Mouse (Mus musculus) lung, embryonic 14.5 days (tissue): ENCODE measurements around the gene Gabbr2. TPM values are rescaled to one million over a fixed set of nuclear protein-coding genes. Genes with fewer than 3 reads are reported as not detected.

Source experiments
- ATAC-seq: fragments of 200-750 bp; cut with Nextera tagmentation; 2 replicates; pipeline ENCODE4 v1.8.0; 2017; ENCODE audit warnings: mild to moderate bottlenecking, moderate TSS enrichment, moderate library complexity; ENCODE audit not compliant: insufficient read depth
- DNase-seq: peaks from one replicate; pipeline ENCODE4 v3.0.0-alpha.2; 2015
- H3K27ac ChIP-seq: fragments of 300-500 bp; sonication (generic); 2 replicates; pipeline ENCODE4 v1.5.1; 2014; ENCODE audit warnings: low read depth, mild to moderate bottlenecking, moderate library complexity
- H3K27me3 ChIP-seq: fragments of 300-500 bp; sonication (generic); 2 replicates; pipeline ENCODE4 v1.6.1; 2014; ENCODE audit warnings: low read length, control low read depth; ENCODE audit not compliant: insufficient read depth
- H3K36me3 ChIP-seq: fragments of 300-500 bp; sonication (generic); 2 replicates; pipeline ENCODE4 v1.6.1; 2014; ENCODE audit warnings: control low read depth; ENCODE audit not compliant: insufficient read depth
- H3K4me1 ChIP-seq: fragments of 300-500 bp; sonication (generic); 2 replicates; pipeline ENCODE4 v1.6.1; 2014; ENCODE audit warnings: antibody characterized with exemption, control low read depth; ENCODE audit not compliant: insufficient read depth
- H3K4me2 ChIP-seq: fragments of 300-500 bp; sonication (generic); 2 replicates; pipeline ENCODE4 v1.6.1; 2014; ENCODE audit warnings: mild to moderate bottlenecking
- H3K4me3 ChIP-seq: fragments of 300-500 bp; sonication (generic); 2 replicates; pipeline ENCODE4 v1.5.1; 2014; ENCODE audit warnings: low read depth, low read length
- H3K9ac ChIP-seq: fragments of 300-500 bp; sonication (generic); 2 replicates; pipeline ENCODE4 v1.6.1; 2014
- H3K9me3 ChIP-seq: fragments of 300-500 bp; sonication (generic); 2 replicates; pipeline ENCODE4 v1.6.1; 2016; ENCODE audit warnings: low read depth, low read length, control low read depth
- CTCF ChIP-seq: IDR thresholded peaks from 2 replicates; pipeline ENCODE4 v1.5.1; 2016; ENCODE audit warnings: antibody characterized with exemption, low read depth
- WGBS: fragments of 180-500 bp; shearing (Covaris S2); extraction: QIAGEN DNeasy Blood & Tissue Kit; methylation state at CpG from one replicate; pipeline ENCODE4 v1.1.7; 2014; 5-methylcytosine and 5-hydroxymethylcytosine counted together
- polyA plus RNA-seq: library from polyadenylated mRNA; unstranded; fragments of >200 nt; fragmentation: Nextera tagmentation; extraction: Ambion mirVana; gene quantifications from 2 replicates; pipeline ENCODE4 v1.2.1, GENCODE M21; 2014

The Gabbr2 gene
- polyA plus RNA-seq, 1 experiment from 2014 or later, result not detected

- Histone ChIP-seq H3K36me3 (no peaks in the 10 kb centered on the region), H3K27me3 (no peaks in the 10 kb centered on the region), H3K9me3 (no peaks in the 10 kb centered on the region), H3K9ac (no peak overlapping the region), H3K4me3 (no peak overlapping the region), H3K27ac (no peak overlapping the region), H3K4me2 (no peak overlapping the region), H3K4me1 (no peaks in the 10 kb centered on the region)
- ATAC-seq (no peak), DNase-seq (no peak)
- TF ChIP-seq CTCF, result no peak
- WGBS, result 40% methylated on average over 5 of the region's 5 CpGs
Observed at GRCm38 (mm10) chr4:46717156-46717555, 274.5 kb downstream of the Gabbr2 start.

DNA sequence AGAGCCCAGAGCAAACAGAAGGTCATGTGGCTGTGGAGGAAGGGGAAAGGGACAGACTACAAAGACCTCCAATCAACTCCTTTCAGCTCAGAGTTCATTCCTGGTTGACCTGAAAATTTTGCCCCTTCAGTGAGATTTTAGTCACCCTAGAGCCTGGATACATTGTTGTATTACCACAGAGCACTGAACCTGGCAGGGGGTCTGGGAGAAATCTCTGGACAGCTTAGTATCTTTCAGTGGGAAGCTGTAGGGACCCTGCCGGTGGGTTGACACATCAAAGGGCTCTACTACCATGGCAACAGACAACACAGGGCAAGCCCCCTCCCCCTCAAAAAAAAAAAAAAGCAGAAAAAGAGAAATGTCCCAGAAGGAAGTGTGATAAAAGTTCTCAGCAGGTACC is 275.3 kb downstream of the Gabbr2 start:
- 4% methylated on average over 1 of the region's 1 CpGs for WGBS
- no peak overlapping the region for H3K4me2 ChIP-seq
- ATAC-seq (no peak), DNase-seq (no peak)
- H3K9ac ChIP-seq, result no peak overlapping the region
- no peaks in the 10 kb centered on the region for H3K4me1 ChIP-seq
- no peak overlapping the region for H3K4me3 ChIP-seq
- no peaks in the 10 kb centered on the region for H3K9me3 ChIP-seq
- TF ChIP-seq CTCF, result no peak
- H3K36me3 ChIP-seq, result no peaks in the 10 kb centered on the region
- H3K27me3 ChIP-seq, result no peaks in the 10 kb centered on the region
- no peak overlapping the region for H3K27ac ChIP-seq

GRCm38 (mm10) chr4:46710523-46710922 is 281.1 kb downstream of the Gabbr2 start:
- H3K27ac ChIP-seq, result no peak overlapping the region
- H3K4me1 ChIP-seq, result no peaks in the 10 kb centered on the region
- H3K9me3 ChIP-seq, result no peaks in the 10 kb centered on the region
- TF ChIP-seq CTCF, result no peak
- ATAC-seq (no peak), DNase-seq (no peak)
- WGBS, result 61% methylated on average over 4 of the region's 4 CpGs
- H3K9ac ChIP-seq, result no peak overlapping the region
- H3K4me3 ChIP-seq, result no peak overlapping the region
- H3K27me3 ChIP-seq, result no peaks in the 10 kb centered on the region
- H3K4me2 ChIP-seq, result no peak overlapping the region
- H3K36me3 ChIP-seq, result no peaks in the 10 kb centered on the region

DNA sequence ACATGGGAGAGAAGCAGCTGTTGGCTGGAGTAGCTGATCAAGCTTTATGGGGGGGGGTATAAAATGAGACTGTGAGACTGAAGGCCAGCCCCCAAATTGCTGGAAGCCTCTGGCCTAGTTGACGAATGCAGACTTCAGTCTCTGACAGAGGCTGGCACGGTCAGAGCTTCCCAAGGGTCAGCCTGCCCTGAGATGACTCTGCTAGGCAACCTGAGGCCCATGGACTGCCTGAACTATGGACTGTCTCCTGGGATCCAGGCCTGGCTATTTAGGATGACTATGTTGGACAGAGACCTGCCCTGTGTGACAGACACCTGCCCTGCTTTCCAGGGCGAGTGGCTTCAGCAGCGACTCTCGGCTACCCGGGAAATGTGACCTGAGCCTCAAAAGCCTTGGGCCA is 281.7 kb downstream of the Gabbr2 start:
- WGBS, result 71% methylated on average over 6 of the region's 6 CpGs
- no peak overlapping the region for H3K27ac ChIP-seq
- no peak overlapping the region for H3K9ac ChIP-seq
- H3K4me2 ChIP-seq, result no peak overlapping the region
- H3K4me1 ChIP-seq, result no peaks in the 10 kb centered on the region
- H3K9me3 ChIP-seq, result no peaks in the 10 kb centered on the region
- H3K27me3 ChIP-seq, result no peaks in the 10 kb centered on the region
- ATAC-seq (no peak), DNase-seq (no peak)
- no peak overlapping the region for H3K4me3 ChIP-seq
- no peak for TF ChIP-seq CTCF
- no peaks in the 10 kb centered on the region for H3K36me3 ChIP-seq

GRCm38 (mm10) chr4:46709492-46709891 is 282.2 kb downstream of the Gabbr2 start:
- ATAC-seq (no peak), DNase-seq (no peak)
- Histone ChIP-seq H3K36me3 (no peaks in the 10 kb centered on the region), H3K9me3 (no peaks in the 10 kb centered on the region), H3K9ac (no peak overlapping the region), H3K4me3 (no peak overlapping the region), H3K4me2 (no peak overlapping the region), H3K27ac (no peak overlapping the region), H3K27me3 (no peaks in the 10 kb centered on the region), H3K4me1 (no peaks in the 10 kb centered on the region)
- WGBS, result 61% methylated on average over 7 of the region's 7 CpGs
- TF ChIP-seq CTCF, result no peak

DNA sequence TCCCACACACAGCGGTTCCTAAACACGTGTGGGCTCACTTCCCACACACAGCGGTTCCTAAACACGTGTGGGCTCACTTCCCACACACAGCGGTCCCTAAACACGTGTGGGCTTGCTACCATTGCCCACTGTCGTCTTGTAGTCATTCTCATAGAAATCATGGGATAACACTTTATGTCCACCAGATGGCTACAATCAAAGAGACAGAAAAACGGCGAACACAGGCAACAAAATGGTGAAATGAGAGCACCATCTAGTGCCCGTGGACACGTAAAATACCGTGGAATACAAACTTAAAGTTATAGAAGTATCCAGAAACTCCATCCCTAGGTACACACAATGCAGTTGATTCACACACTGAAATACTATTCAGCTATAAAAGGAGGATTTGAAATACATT is 285.9 kb downstream of the Gabbr2 start:
- WGBS, result 65% methylated on average over 12 of the region's 12 CpGs
- Histone ChIP-seq H3K9me3 (no peaks in the 10 kb centered on the region), H3K4me1 (no peaks in the 10 kb centered on the region), H3K27ac (no peak overlapping the region), H3K27me3 (no peaks in the 10 kb centered on the region), H3K4me3 (no peak overlapping the region), H3K36me3 (no peaks in the 10 kb centered on the region), H3K9ac (no peak overlapping the region), H3K4me2 (no peak overlapping the region)
- DNase-seq (peak; percentile 55), ATAC-seq (no peak)
- peak; percentile 44 for TF ChIP-seq CTCF

DNA sequence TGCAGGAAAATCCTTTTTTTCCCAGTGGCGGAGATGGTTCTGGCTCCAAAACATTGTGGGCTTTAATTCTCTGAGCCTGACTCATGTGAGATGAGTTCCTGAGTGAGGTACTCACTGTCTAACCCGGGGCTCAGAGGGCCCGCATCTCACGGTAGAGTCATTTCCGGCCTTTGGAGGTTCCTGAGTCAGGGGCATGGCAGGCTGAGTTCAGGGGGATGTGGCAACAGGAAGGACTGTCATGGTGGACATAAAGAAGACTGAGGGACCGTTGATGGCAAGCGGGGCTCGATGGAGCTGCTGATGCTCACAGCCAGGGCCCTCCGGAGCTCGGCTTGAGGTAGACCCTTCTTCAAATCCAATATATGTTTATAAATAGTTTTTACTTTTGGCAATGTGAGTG is 288.5 kb downstream of the Gabbr2 start:
- no peak overlapping the region for H3K4me3 ChIP-seq
- H3K27me3 ChIP-seq, result no peaks in the 10 kb centered on the region
- no peaks in the 10 kb centered on the region for H3K9me3 ChIP-seq
- WGBS, result 83% methylated on average over 10 of the region's 10 CpGs
- H3K4me1 ChIP-seq, result no peaks in the 10 kb centered on the region
- no peak overlapping the region for H3K27ac ChIP-seq
- ATAC-seq, result no peak
- H3K9ac ChIP-seq, result no peak overlapping the region
- DNase-seq, result no peak
- TF ChIP-seq CTCF, result no peak
- H3K36me3 ChIP-seq, result no peaks in the 10 kb centered on the region
- H3K4me2 ChIP-seq, result no peak overlapping the region

- no peaks in the 10 kb centered on the region for H3K36me3 ChIP-seq
- no peaks in the 10 kb centered on the region for H3K9me3 ChIP-seq
- DNase-seq (no peak), ATAC-seq (no peak)
- TF ChIP-seq CTCF, result no peak
- 69% methylated on average over 10 of the region's 10 CpGs for WGBS
- H3K4me1 ChIP-seq, result no peaks in the 10 kb centered on the region
- H3K4me3 ChIP-seq, result no peak overlapping the region
- no peak overlapping the region for H3K9ac ChIP-seq
- H3K27ac ChIP-seq, result no peak overlapping the region
- no peaks in the 10 kb centered on the region for H3K27me3 ChIP-seq
- H3K4me2 ChIP-seq, result no peak overlapping the region
Observed at GRCm38 (mm10) chr4:46700223-46700651, 291.4 kb downstream of the Gabbr2 start.
